Mouse (Mus musculus) embryonic fibroblast, embryonic 13.5 days (primary cell): Measurements from ENCODE around the gene Nrap.
"Not testable (repeated sequence)": the region's sequence is repeated elsewhere in the genome, so short reads cannot be mapped to it uniquely, and the experiment has no call there.

ENCODE experiments used
- CTCF ChIP-seq: IDR thresholded peaks from 2 replicates; pipeline ENCODE4 v1.5.1; 2011; ENCODE audit warnings: mild to moderate bottlenecking, control low read depth, low read length, moderate library complexity, borderline replicate concordance; ENCODE audit not compliant: insufficient read depth
- POLR2A ChIP-seq: IDR thresholded peaks from 2 replicates; pipeline ENCODE4 v1.6.1; 2011; ENCODE audit warnings: low read depth, mild to moderate bottlenecking, control low read depth, low read length, moderate library complexity

- not testable (repeated sequence) for TF ChIP-seq CTCF, POLR2A
Observed at GRCm38 (mm10) chr19:56357374-56357708, 32.5 kb downstream of the Nrap start.
